Mouse (Mus musculus) ZHBTc4 (cell line): Measurements from ENCODE around the gene Tacr2.

Experiments used
- DNase-seq: peaks from one replicate; pipeline ENCODE4 v3.0.0-alpha.2; 2011; ENCODE audit warnings: low read depth, low spot score

The Tacr2 gene

DNA sequence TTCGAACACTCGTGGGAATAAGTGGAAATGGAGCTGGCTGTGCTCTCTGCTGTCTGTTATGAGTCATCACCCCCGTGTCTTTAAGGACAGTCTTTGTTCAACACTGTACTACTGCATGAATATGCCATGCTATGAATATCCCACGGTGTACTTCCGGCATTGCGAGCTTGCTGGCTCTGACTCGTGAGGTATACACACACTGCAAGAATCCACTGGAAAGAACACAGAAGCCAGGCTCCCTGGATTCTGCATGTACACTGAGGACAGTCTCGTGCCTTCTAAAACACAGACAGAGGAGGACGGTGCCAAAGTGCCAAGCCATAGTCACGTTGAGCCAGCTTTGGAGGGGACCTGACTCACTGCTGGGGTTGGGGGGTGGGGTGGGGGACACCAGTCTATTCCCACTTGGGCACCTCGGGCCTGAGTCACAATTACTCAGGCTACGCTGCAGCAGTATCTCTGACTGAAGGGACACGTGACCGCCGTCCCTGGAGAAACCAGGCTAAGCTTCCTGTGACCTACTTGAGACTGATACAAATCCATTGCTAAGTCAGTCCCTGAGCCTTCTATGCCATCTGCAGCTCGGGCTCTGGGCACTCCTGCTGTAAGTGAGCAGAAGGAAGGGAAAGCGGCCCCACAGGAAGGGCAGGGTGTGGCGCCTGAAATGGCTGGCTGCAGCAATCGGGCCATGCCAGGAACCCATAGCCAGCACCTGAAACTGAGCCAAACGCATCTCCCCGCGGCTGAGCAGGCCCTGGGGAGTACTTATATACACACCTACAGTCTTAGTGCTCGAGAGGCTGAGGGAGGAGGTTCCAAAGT, 48.0 kb downstream of the Tacr2 start:
- no peak for DNase-seq

DNA sequence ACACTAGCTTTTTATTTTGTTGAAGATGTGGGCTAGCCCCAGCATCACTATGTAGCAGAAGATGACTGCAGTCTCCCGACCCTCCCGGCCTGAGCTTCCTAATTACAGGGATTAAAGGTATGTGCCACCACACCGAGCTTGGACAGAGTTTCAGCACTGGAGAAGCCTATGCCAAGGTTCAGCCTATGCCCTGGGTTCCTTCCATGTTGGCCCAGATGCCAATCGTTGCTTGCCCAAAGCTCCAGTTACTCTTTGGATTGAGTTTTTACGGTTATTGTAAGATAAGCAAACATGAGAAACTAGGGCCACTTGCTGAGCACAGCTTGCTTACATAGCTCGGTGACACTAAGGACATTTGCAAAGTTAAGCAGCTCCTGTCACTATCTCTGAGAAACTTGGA, 52.9 kb downstream of the Tacr2 start:
- DNase-seq, result no peak

DNA sequence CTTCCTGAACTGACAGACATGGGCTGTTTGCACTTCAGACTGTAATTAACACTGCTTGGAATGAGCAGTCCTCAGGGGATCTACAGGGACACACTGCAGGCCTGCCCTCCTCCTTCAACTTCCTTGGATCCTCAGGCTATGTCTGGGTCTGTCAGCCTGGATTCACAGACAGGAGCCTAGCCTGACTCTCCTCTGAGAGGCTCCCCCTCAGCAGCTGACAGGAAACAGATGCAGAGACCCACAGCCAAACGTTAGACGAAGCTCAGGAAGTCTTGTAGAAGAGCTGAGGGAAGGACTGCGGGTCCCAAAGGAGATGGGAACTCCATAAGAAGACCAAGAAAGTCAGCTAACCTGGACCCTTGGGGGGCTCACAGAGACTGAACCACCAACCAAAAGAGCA, 54.2 kb downstream of the Tacr2 start:
- DNase-seq, result no peak

DNA sequence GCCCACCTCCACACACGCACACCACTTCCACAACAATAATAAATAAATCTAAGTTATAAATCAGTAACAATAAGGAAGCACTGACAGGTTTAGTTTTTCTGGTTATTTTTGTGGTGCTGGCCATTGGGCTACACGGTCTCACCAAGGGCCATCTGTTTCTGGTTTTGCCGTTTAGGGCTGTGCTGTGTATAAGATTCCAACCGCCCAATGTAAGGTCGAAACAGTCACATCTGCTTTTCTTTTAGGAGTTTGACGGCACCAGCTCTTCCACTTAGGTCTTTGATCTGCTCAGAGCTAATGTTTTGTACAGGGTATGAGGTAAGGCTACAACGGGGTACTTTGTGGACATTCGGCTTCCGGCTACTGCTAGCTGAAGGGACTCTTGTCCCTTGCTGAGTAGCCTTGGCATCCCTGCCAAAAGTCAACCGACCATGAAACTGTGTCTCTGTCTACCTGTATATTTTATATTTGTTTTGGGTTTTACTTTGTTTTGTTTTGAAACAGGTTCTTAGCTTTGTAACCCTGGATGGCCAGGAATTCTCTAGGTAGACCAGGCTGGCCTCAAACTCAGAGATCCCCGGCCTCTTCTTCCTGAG, 56.8 kb downstream of the Tacr2 start:
- DNase-seq, result no peak

DNA sequence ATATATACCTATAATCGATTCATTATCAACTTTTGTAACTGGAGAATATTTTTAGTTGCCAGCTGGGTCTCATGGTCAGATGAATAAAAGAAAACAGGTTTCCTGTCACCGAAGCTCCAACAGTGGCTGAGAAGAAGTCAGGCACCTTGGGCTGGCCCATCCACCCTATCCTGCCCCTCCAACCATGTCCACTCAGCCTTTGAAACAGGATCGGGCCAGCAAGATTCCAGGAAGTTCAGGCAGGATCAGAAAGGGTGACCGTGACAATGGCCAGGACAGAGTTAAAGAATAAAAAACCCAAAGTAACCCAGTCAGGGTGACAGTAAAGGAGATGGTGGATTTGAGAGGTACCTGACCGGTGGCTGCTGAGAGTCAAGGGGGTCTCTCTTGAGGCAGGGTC, 57.4 kb downstream of the Tacr2 start:
- no peak for DNase-seq

DNA sequence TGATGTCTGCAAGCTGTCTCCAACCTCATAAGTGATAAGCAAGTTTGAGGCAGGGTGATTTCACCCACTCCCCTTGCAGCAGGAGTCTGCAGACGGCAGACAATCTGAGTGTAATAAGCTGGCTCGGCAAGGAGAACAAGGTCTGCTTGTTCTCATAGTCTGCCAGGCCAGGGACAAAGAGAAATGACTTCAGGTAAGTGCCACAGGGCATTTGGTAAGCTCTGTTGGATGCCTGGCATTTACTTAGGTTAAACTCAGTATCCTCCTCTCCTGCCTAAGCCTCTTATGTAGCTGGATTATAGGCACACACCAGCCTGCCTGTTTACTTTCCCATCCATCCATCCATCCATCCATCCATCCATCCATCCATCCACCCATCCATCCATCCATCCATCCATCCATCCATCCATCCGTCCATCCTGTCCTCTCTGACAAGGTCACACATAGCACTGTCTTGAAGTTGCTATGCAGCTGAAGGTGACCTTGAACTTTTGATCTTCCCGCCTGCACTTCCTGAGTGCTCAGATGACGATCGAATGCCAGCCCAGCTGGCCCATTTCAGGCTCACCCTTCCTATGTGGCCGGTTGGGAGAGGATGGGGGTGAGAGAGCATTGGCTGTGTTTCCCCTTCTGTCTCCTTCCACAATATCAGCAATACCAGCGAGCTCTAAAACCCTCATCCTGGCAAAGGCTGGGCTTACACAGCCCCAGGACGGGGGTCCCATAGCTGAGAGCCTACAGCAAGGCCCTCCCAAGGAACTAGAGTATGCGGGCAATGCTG, 58.2 kb downstream of the Tacr2 start:
- DNase-seq, result no peak

DNA sequence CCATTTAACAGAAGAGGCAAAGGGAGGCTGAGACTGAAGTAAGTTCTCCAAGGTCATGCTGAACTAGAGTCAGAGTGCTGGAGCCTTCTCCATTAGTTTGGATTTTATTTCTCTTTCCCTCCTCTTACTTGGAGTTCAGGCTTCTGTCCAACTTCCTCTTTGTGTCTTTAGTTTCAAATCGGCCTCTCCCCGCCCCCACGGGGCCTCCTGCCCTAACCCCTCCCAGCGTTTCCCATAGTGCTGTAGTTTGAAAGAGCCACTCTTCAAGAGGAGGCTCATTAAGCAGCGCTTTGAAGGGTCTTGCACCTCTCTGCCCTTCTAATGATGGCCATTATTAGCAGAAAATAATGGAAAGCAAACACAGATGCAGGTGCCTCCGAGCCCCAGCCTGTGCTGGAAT, 59.2 kb downstream of the Tacr2 start:
- peak; percentile 64 for DNase-seq

DNA sequence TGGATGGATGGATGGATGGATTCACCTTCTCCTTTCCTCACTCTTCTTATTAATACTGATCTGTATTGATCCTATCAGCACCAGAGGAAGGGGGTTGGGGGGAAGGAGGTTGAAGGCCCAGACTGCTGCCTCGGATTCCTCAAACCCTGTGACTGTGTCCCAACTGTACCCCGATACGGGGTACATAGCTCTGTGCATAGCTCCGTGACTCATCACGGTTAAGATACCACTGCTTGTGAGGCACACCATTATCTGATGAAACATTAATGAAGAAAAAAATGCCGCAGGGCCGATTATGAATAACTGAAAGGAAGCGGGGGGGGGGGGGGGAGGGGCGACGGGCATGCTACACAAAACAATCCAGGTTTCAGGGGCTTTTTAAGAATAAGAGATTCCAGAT, 60.9 kb downstream of the Tacr2 start:
- no peak for DNase-seq

DNA sequence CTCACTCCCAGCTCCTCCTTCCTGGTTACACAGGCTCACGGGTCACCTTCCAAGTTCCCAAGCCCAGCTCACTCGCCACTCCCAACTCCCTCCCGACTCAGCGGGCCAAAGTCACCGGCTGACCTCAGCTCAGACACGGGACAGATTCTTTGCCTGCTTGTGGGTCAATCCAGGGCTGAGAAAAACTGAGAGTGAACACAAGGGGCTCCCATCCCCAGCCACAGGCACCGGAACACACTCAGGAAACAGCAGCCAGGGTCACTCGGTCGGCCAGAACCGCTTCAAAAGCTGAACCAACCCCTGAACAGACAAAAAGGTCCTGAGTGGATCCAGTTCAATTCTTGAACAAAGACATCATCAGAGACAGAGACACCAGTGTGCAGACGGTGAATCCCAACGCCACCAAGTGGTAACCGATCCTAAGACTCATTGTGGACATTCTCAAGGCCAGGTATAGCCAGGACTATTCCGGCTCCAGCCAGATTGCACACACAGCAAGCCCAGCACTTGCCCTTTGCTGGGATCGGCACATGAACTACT, 61.7 kb downstream of the Tacr2 start:
- peak; percentile 92 for DNase-seq
